Mouse (Mus musculus): ENCODE measurements around the gene Vegfa.
A peak's percentile ranks its signal among the peaks of the same experiment; 100 is the strongest.

Gene Vegfa

DNA sequence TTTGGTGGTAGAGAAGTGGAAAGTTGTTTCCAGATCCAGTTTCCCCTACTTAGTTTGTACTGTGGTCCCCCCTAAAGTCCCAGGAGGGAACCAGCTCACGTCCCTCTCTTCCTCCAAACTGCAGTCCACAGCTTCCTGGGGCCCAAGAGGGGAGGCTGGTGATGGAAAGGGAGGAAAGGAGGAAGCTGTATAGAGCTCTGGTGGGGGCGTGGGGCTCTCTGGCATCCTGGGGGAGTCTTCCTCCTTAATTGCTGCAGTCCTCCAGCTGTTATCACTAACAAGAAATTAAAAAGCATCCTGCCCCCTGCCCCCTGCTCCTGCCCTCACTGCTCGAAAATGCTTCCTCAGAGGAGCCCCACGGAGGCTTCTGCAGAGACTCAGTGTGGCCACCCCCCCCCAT lies 17.4 kb upstream of the Vegfa start:
- no peak for DNase-seq

DNA sequence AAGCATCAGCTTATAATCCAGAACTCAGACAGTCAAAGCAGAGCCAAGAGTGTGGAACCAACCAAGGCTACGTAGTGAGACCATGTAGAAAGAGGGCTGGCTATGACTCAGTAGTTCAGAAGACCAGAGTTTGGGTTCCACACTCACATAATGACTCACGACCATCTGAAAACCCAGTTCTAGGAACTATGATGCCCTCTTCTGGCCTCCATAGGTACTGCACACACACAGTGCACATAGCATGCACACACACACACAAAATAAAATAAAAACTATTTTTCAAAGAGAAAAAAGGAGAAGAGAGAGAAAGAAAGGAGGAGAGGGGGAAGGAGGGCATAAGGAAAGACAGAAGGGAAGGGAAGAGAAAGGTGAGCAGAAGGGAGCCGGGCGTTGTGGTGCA lies 16.0 kb upstream of the Vegfa start:
- no peak for DNase-seq

GRCm38 (mm10) chr17:46045742-46046141 lies 13.6 kb upstream of the Vegfa start:
- no peak for DNase-seq

- DNase-seq, result no peak
Observed at GRCm38 (mm10) chr17:46044953-46045352, 12.8 kb upstream of the Vegfa start.

- DNase-seq, result no peak
Observed at GRCm38 (mm10) chr17:46042158-46042557, 10.0 kb upstream of the Vegfa start.

- no peak for DNase-seq
Observed at GRCm38 (mm10) chr17:46041679-46042078, 9.5 kb upstream of the Vegfa start.

- DNase-seq, result no peak
Observed at GRCm38 (mm10) chr17:46041223-46041622, 9.1 kb upstream of the Vegfa start.

DNA sequence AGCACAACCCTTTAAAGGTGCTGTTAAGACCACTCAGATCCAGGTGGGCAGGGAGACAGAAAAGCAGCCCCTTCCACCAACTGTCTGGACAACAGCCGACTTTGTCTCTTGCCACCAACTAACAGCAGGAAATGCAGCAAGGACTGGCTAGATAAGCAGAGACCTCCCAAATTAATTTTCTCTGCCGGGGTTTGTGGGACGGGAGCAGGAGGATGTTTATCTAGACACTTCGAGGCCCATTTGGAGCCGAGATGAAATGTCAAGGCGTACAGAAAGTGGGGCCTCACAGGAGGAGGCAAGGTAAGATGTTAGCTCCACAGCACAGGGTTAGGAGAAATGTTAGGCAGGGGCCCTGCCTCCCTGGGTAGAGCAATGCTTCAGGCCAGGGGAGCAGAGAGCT lies 8.4 kb upstream of the Vegfa start:
- no peak for DNase-seq

GRCm38 (mm10) chr17:46038906-46039305 lies 6.7 kb upstream of the Vegfa start:
- no peak for DNase-seq

- no peak for DNase-seq
Observed at GRCm38 (mm10) chr17:46036400-46036799, 4.2 kb upstream of the Vegfa start.

DNA sequence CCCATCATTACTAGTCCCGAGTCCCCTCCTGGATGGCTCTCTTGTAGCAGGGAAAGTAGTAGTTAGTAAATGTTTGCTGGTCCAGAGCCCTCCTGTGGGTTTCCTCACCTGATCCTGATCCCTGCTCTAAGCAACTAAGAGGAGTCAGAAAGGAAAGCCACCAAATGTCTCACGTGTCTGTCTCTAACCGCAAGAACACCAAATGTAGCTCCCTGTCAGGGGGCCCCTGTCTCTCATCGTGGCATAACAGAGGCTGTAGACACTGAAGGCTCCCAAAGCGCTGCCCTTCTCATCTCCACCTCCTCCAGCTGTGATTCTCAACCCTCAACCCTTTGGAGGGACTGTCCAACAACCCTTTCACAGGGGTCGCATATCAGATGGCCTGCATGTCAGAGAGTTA lies 1.9 kb upstream of the Vegfa start:
- no peak for DNase-seq

- no peak for DNase-seq
Observed at GRCm38 (mm10) chr17:46033607-46034006, 1.4 kb upstream of the Vegfa start.

GRCm38 (mm10) chr17:46033122-46033521 lies 953 bp upstream of the Vegfa start:
- DNase-seq, result no peak

DNA sequence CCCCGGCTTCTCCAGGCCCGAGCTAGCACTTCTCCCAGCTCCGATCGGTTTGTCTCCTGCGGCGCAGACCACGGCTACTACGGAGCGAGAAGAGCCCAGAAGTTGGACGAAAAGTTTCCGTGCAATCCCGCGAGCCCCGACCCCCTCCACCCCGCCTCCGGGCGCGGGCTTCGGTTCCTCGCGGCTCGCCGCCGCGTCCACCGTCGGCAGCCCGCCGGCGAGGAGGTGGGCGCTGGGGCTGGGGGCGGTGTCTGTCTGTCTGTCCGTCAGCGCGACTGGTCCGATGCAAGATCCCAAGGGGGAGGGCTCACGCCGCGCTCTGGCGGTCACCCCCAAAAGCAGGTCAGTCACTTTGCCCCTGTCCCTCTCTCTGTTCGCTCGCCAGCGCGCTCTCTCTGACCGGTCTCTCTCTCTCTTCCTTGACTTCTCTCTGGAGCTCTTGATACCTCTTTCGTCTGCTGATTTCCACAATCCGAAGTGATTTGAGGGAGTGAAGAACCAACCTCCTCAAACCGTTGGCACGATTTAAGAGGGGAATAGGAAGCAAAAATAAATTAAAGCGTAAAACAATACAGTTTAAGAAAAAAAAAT lies 453 bp downstream of the Vegfa start:
- DNase-seq, result peak; percentile 67 to 72

DNA sequence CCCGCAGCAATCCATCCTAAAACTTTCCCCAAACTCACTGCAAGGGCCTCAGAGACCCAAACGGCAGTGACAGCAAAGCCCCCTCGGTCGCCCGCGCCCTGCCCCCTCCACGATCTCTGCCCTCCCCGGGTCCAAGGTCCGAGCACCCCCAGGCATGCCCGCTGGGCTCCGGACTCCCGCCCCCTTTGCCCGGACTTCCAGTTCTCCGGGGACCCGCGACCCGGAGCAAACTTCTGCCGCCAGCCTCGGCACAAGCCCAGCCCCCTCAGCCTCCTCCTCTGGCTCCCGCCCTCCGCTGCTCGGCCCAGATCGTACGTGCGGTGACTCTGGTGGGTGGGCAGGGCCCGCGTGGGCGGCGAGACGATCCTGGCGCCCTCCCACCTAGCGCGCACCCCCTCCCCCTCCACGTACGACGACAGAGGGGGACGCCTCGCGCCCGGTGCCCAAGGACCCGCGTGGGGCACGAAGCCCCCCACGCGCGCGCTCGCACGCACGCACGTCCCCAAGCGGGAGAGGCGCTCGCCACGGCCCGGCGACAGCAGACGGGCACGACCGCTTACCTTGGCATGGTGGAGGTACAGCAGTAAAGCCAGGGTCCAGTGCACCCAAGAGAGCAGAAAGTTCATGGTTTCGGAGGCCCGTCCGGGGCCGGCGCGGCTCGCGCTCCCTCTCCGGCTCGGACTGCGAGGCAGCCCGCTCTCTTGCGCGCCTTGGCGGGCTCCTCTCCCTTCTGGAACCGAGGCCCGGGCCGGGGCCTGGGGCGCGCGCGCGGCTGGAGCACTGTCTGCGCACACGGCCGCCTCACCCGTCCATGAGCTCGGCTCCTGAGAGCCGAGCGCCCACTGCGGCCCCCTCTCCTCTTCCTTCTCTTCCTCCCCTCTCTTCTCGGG lies 1.2 kb downstream of the Vegfa start:
- peak; percentile 83 to 84 for DNase-seq

GRCm38 (mm10) chr17:46030323-46030730 lies 1.8 kb downstream of the Vegfa start:
- DNase-seq, result peak; percentile 81 to 87

DNA sequence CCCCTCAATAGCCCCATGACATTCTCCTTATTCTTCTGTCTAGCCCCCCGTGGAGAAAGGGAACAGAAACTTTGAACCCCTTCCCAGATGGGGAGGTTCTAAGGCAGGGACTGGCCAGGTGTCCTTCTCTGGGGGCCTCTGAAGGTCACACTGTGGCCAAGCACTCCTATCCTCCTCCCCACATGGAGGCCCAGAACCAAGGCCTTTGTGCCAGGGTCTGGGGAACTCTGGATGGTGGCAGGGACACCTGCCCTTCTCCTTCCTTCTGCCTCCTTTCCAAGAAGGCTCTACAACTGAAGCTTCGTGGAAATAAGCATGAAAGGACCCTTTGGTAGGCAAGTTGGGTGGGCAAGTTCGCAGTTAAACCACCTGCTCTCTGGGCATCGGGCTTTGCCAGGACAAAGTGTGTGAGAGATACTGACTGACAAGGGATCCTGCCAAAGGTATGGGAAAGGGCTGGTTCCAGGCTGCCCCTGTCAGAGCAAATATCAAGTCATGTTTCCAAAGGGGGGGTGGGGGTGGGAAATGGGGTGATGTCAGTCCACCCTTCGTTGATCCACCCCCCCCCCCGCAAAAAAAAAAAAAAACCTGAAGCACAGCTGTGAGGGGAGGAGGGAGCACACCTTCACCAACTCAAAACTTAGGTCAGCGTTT lies 2.5 kb downstream of the Vegfa start:
- DNase-seq, result no peak

- DNase-seq, result peak in 1 of 2 experiments; percentile 38
Observed at GRCm38 (mm10) chr17:46029052-46029553, 3.1 kb downstream of the Vegfa start.

- DNase-seq, result no peak
Observed at GRCm38 (mm10) chr17:46028210-46029051, 3.7 kb downstream of the Vegfa start.

- DNase-seq, result peak; percentile 66 to 81
Observed at GRCm38 (mm10) chr17:46027066-46027917, 4.9 kb downstream of the Vegfa start.

DNA sequence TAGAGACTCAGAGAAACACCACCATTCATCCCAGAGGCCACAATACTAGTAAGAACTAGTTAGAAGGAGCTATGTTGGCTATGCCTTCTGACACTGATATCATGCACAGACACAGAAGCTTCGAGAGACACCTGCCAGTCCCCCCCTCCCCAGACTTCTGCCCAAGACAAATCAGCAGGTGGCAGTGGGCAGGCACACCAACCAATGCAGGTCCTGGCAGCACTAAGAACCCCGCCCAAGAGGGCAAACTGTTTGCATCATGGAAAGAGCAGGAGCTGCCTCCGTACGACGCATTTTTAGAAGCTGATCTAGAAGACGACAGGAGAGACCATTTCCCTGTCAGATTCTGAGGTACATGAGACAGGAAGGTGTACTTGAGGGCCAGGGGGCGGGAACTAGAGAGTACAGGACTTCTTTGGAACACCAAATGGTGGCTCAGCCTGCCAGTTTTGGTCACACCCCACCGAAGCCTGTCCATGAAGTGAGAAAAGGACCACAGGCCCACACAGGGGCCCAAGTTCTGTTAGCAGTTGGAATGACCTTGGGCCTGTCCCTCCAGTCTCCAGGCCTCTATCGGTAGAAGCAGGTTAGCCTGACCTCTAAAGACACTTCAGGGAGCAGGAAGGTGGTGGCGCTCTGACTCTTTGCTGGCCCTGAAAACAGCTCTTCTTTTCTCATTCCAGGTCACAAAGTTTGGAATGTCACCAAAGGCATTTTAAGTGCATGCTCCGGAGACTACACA lies 6.1 kb downstream of the Vegfa start:
- DNase-seq, result no peak
